Mouse (Mus musculus) C2C12 (cell line): ENCODE results near the gene Samm50. TPM values are rescaled to one million over a fixed set of nuclear protein-coding genes. Genes with fewer than 3 reads are reported as not detected.
A peak's percentile ranks its signal among the peaks of the same experiment; 100 is the strongest.

Experiments used
- H3K27me3 ChIP-seq: one replicate; pipeline ENCODE4 v1.6.1; 2011; ENCODE audit not compliant: control insufficient read depth, insufficient read depth, insufficient read length
- H3K36me3 ChIP-seq: one replicate; pipeline ENCODE4 v1.6.1; 2011; ENCODE audit not compliant: control insufficient read depth, insufficient read depth
- H3K4me3 ChIP-seq: one replicate; pipeline ENCODE4 v1.5.1; 2011; ENCODE audit warnings: mild to moderate bottlenecking, control low read depth; ENCODE audit not compliant: poor library complexity, insufficient read depth, severe bottlenecking
- H3K79me2 ChIP-seq: one replicate; pipeline ENCODE4 v1.6.1; 2011; ENCODE audit not compliant: control insufficient read depth, insufficient read depth
- H3K79me3 ChIP-seq: one replicate; pipeline ENCODE4 v1.6.1; 2011; ENCODE audit warnings: low read depth, control low read depth
- H3ac ChIP-seq: one replicate; pipeline ENCODE3; 2011; ENCODE audit warnings: low read depth; ENCODE audit not compliant: control insufficient read depth, insufficient read length
- CEBPB ChIP-seq: IDR thresholded peaks from one replicate; pipeline ENCODE4 v1.6.1; 2011; ENCODE audit warnings: low read depth, mild to moderate bottlenecking, control low read depth, moderate library complexity
- CTCF ChIP-seq: IDR thresholded peaks from one replicate; pipeline ENCODE4 v1.5.1; 2011; ENCODE audit not compliant: control insufficient read depth, insufficient read depth, insufficient read length
- FOSL1 ChIP-seq: IDR thresholded peaks from one replicate; pipeline ENCODE4 v1.8.0; 2011; ENCODE audit warnings: mild to moderate bottlenecking, low read length; ENCODE audit not compliant: poor library complexity, insufficient read depth, severe bottlenecking
- MAX ChIP-seq: IDR thresholded peaks from one replicate; pipeline ENCODE4 v1.6.1; 2011; ENCODE audit warnings: mild to moderate bottlenecking, control low read depth
- MYOD1 ChIP-seq: IDR thresholded peaks from one replicate; pipeline ENCODE4 v1.6.1; 2011; ENCODE audit warnings: low read depth; ENCODE audit not compliant: control insufficient read depth, insufficient read length
- MYOG ChIP-seq: IDR thresholded peaks from one replicate; pipeline ENCODE4 v1.6.1; 2011; ENCODE audit not compliant: control insufficient read depth, insufficient read length; ENCODE audit errors: extremely low read depth
- USF1 ChIP-seq: IDR thresholded peaks from one replicate; pipeline ENCODE4 v1.6.1; 2011; ENCODE audit warnings: low read depth, mild to moderate bottlenecking, control low read depth, moderate library complexity
- polyA plus RNA-seq: library from polyadenylated mRNA; unstranded; fragments of >200 nt; fragmentation: generic; extraction: Trizol; gene quantifications from one replicate; pipeline ENCODE4 v1.2.1, GENCODE M21; 2012; ENCODE audit warnings: missing spikeins

The Samm50 gene
- polyA plus RNA-seq, 1 experiment, result 123 TPM

- peaks cover 90% of the 10 kb centered on the region for H3K36me3 ChIP-seq
- no peaks in the 10 kb centered on the region for H3K79me2 ChIP-seq
- no peak overlapping the region for H3K4me3 ChIP-seq
- TF ChIP-seq FOSL1 (no peak), CTCF (no peak), USF1 (no peak), MYOG (no peak), CEBPB (no peak), MYOD1 (no peak), MAX (no peak)
- H3ac ChIP-seq, result no peak overlapping the region
- no peaks in the 10 kb centered on the region for H3K79me3 ChIP-seq
- H3K27me3 ChIP-seq, result no peaks in the 10 kb centered on the region
These were observed 15.3 kb downstream of the Samm50 start for GRCm38 (mm10) chr15:84207327-84207726.

- H3K4me3 ChIP-seq, result no peak overlapping the region
- H3ac ChIP-seq, result no peak overlapping the region
- no peaks in the 10 kb centered on the region for H3K27me3 ChIP-seq
- no peaks in the 10 kb centered on the region for H3K79me2 ChIP-seq
- peaks cover 79% of the 10 kb centered on the region for H3K36me3 ChIP-seq
- TF ChIP-seq CEBPB (no peak), MYOG (no peak), CTCF (no peak), MAX (no peak), MYOD1 (no peak), USF1 (no peak), FOSL1 (no peak)
- H3K79me3 ChIP-seq, result no peaks in the 10 kb centered on the region
These were observed 17.7 kb downstream of the Samm50 start for GRCm38 (mm10) chr15:84209517-84210412.

DNA sequence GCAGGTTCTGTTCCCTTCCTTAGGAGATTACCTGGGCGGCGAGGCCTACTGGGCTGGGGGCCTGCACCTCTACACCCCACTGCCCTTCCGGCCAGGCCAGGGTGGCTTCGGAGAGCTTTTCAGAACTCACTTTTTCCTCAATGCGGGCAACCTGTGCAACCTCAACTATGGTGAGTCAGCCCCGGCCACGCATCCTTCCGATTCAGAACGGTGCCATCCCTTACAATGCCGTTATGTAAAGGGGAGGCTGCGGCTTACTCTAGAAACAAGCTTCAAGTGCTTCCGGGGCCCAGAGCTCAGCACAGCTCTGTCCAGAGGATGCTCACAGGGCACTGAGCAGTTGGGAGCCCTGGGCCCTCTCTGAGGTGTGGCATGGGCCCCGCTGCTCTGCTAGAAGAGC lies 18.4 kb downstream of the Samm50 start:
- TF ChIP-seq CTCF (no peak), MAX (no peak), MYOG (no peak), USF1 (no peak), FOSL1 (no peak), CEBPB (no peak), MYOD1 (no peak)
- Histone ChIP-seq H3K36me3 (peaks cover 79% of the 10 kb centered on the region), H3K4me3 (no peak overlapping the region), H3K27me3 (no peaks in the 10 kb centered on the region), H3K79me3 (no peaks in the 10 kb centered on the region), H3K79me2 (no peaks in the 10 kb centered on the region), H3ac (no peak overlapping the region)

DNA sequence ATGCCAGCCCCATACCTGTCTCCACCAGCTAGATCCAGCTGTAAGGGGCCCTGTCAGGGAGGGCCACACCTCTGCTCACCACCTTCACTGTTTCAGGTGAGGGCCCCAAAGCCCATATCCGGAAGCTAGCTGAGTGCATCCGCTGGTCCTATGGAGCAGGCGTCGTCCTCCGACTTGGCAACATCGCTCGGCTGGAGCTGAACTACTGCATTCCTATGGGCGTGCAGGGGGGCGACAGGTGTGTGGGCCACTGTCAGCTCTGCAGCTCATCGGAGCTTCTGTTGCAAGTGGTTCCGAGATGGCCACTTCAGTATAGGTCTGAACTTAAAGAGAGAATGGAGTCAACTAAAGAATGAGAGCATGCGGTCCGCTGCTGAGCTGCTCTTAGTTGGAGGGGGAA lies 18.9 kb downstream of the Samm50 start:
- H3ac ChIP-seq, result no peak overlapping the region
- TF ChIP-seq MYOD1, result no peak
- TF ChIP-seq USF1, result no peak
- no peak for TF ChIP-seq MYOG
- TF ChIP-seq MAX, result no peak
- TF ChIP-seq CTCF, result no peak
- TF ChIP-seq CEBPB, result no peak
- TF ChIP-seq FOSL1, result no peak

GRCm38 (mm10) chr15:84211564-84211963 lies 19.5 kb downstream of the Samm50 start:
- no peak for TF ChIP-seq CTCF
- no peak for TF ChIP-seq MAX
- no peak for TF ChIP-seq FOSL1
- TF ChIP-seq MYOG, result no peak
- H3K79me3 ChIP-seq, result no peaks in the 10 kb centered on the region
- H3K79me2 ChIP-seq, result no peaks in the 10 kb centered on the region
- no peak overlapping the region for H3K4me3 ChIP-seq
- H3K27me3 ChIP-seq, result no peaks in the 10 kb centered on the region
- H3K36me3 ChIP-seq, result peaks cover 69% of the 10 kb centered on the region
- no peak overlapping the region for H3ac ChIP-seq

More for the DNA sequence above, 18.9 kb downstream of the Samm50 start:
- peaks cover 75% of the 10 kb centered on the region for H3K36me3 ChIP-seq
- H3K4me3 ChIP-seq, result no peak overlapping the region
- H3K79me2 ChIP-seq, result no peaks in the 10 kb centered on the region
- no peaks in the 10 kb centered on the region for H3K27me3 ChIP-seq
- H3K79me3 ChIP-seq, result no peaks in the 10 kb centered on the region

DNA sequence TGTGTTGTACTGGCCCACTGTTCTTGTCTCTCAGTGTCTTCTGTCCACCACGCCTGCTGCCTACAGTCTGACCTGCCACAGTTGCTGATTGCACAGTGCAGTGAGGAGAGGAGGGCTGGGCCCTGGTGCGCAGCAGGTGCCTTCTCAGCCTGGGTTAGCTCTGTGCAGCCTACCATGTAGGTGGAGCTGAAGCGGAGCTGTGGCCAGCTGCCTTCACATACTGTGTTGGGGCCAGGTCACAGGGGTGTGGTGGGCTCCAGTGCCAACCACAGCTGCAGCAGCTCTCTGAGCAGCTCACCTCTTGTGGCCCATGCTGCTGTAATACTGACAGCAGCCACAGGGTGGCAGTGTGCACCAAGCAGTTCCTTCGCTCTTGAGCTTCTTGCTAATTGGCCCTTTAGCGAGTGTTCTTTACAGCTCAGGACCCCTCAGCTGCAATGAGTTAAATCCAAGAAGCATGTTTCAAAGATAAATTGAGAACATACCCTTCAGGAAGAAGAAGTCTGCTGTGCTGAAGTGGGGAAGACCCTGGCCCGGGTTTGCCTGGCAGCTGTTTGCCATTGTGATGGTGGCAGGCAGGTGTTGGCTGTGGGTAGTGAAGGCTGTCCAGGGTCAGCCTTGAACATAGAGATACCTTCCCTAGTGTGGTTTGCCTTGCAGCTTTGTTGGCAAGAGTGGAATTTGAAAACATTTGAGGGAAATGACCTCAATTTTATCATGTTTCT lies 20.2 kb downstream of the Samm50 start:
- Histone ChIP-seq H3ac (no peak overlapping the region), H3K79me3 (no peaks in the 10 kb centered on the region), H3K27me3 (no peaks in the 10 kb centered on the region), H3K79me2 (no peaks in the 10 kb centered on the region), H3K4me3 (no peak overlapping the region), H3K36me3 (peaks cover 63% of the 10 kb centered on the region)
- no peak for TF ChIP-seq CEBPB
- peak; percentile 99 for TF ChIP-seq CTCF
- TF ChIP-seq FOSL1, result no peak
- TF ChIP-seq MYOG, result no peak
- TF ChIP-seq USF1, result no peak
- TF ChIP-seq MAX, result peak; percentile 28
- peak; percentile 91 for TF ChIP-seq MYOD1
